Mouse (Mus musculus) forebrain, postnatal 0 days (tissue): ENCODE results near the gene Tpt1. TPM values are rescaled to one million over a fixed set of nuclear protein-coding genes. Genes with fewer than 3 reads are reported as not detected.
"Not testable (repeated sequence)": the region's sequence is repeated elsewhere in the genome, so short reads cannot be mapped to it uniquely, and the experiment has no call there.

Experiments used
- ATAC-seq: fragments of 200-750 bp; cut with Nextera tagmentation; 2 replicates; pipeline ENCODE4 v1.8.0; 2017; ENCODE audit warnings: mild to moderate bottlenecking, moderate library complexity
- DNase-seq: peaks from one replicate; pipeline ENCODE4 v3.0.0-alpha.2; 2015
- H3K27ac ChIP-seq: fragments of 300-500 bp; sonication (generic); 2 replicates; pipeline ENCODE4 v1.5.1; 2014; ENCODE audit warnings: low read depth, mild to moderate bottlenecking, antibody characterized with exemption, low read length, moderate library complexity, mixed read lengths
- H3K27me3 ChIP-seq: fragments of 300-500 bp; sonication (generic); 2 replicates; pipeline ENCODE4 v1.6.1; 2014; ENCODE audit warnings: mild to moderate bottlenecking, low read length, mixed read lengths; ENCODE audit not compliant: insufficient read depth
- H3K36me3 ChIP-seq: fragments of 300-500 bp; sonication (generic); 2 replicates; pipeline ENCODE4 v1.6.1; 2014; ENCODE audit warnings: mild to moderate bottlenecking, moderate library complexity; ENCODE audit not compliant: insufficient read depth
- H3K4me1 ChIP-seq: fragments of 300-500 bp; sonication (generic); 2 replicates; pipeline ENCODE4 v1.6.1; 2014; ENCODE audit warnings: antibody characterized with exemption; ENCODE audit not compliant: insufficient read depth
- H3K4me2 ChIP-seq: fragments of 300-500 bp; sonication (generic); 2 replicates; pipeline ENCODE4 v1.6.1; 2014; ENCODE audit warnings: low read depth, mild to moderate bottlenecking, moderate library complexity
- H3K4me3 ChIP-seq: fragments of 300-500 bp; sonication (generic); 2 replicates; pipeline ENCODE4 v1.5.1; 2014; ENCODE audit warnings: low read depth, low read length, mixed read lengths
- H3K9ac ChIP-seq: fragments of 300-500 bp; sonication (generic); 2 replicates; pipeline ENCODE4 v1.6.1; 2014; ENCODE audit warnings: mild to moderate bottlenecking
- H3K9me3 ChIP-seq: fragments of 300-500 bp; sonication (generic); 2 replicates; pipeline ENCODE4 v1.6.1; 2016; ENCODE audit warnings: low read length
- CTCF ChIP-seq: sonication (generic); IDR thresholded peaks from 2 replicates; pipeline ENCODE4 v1.5.1; 2016; ENCODE audit warnings: antibody characterized with exemption, control low read depth, low read depth
- WGBS: fragments of 180-500 bp; shearing (Covaris S2); extraction: QIAGEN DNeasy Blood & Tissue Kit; methylation state at CpG from one replicate; pipeline ENCODE4 v1.1.7; 2014; 5-methylcytosine and 5-hydroxymethylcytosine counted together
- polyA plus RNA-seq: library from polyadenylated mRNA; unstranded; fragments of >200 nt; fragmentation: Nextera tagmentation; extraction: Ambion mirVana; gene quantifications from 2 replicates; pipeline ENCODE4 v1.2.1, GENCODE M21; 2015
- total RNA-seq: library from RNA; depleted of rRNA; stranded (reverse); fragments of >200 nt; gene quantifications from 2 replicates; pipeline ENCODE4 v1.2.3, GENCODE M21; 2014

Tpt1 gene
- total and polyA plus RNA-seq, 2 experiments from 2014 or later, result 708 to 738 TPM

DNA sequence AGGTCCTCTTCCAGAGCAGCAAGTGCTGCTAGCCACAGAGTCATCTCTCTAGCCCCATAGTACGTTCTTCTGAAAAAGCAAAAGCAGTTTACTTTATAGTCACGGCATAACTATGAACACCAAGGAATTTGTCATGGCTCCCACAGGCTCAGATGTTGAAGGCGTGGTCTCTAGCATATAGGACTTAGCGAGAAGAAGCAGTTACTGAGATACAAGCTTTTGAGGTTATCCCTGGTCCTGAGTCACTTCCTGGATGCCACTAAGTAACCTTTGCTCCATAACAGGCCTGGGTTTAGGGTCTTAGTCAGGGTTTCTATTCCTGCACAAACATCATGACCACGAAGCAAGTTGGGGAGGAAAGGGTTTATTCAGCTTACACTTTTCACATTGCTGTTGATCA is 7.1 kb downstream of the Tpt1 start:
- DNase-seq (no peak), ATAC-seq (no peak)
- no peak overlapping the region for H3K4me3 ChIP-seq
- TF ChIP-seq CTCF, result no peak
- 94% methylated on average over 5 of the region's 5 CpGs for WGBS
- peaks cover 1% of the 10 kb centered on the region; the same call in 1 of the 2 replicates for H3K4me1 ChIP-seq
- H3K9me3 ChIP-seq, result no peaks in the 10 kb centered on the region
- no peak overlapping the region for H3K4me2 ChIP-seq
- no peak overlapping the region for H3K9ac ChIP-seq
- no peak overlapping the region for H3K27ac ChIP-seq
- H3K27me3 ChIP-seq, result no peaks in the 10 kb centered on the region
- H3K36me3 ChIP-seq, result peaks cover 43% of the 10 kb centered on the region

DNA sequence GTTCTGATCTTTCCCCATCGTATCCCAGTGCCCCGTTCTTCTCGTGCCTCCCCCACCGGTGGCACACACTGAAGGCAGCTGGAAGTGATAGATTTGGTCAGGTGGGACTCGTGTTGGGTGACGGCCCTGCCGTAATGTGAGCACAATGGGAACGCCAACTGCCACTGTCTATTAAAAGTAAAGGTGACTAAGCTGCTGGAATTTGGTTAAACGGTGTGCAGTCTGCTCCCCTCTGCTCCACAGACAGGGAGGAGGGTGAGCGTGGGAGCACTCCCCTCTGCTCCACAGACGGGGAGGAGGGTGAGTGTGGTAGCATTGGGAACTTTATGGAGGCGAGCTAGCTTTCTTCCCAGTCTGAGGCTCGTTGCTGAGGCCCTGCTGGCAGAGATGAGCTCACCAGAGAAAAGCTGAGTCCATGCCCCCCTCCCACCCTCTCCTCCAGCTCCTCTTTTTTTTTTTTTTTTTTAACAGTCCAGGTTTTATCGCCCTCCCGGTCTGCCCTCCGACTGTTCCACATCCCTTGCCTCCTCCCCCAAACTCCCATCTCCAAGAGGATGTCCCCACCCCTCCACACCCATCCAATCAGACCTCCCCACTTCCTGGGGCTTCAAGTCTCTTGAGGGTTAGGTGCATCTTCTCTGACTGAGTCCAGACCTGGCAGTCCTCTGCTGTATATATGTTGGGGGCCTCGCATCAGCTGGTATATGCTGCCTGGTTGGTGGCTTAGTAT is 10.5 kb downstream of the Tpt1 start:
- H3K4me2 ChIP-seq, result no peak overlapping the region
- ATAC-seq (no peak), DNase-seq (no peak)
- no peak for TF ChIP-seq CTCF
- H3K9me3 ChIP-seq, result no peaks in the 10 kb centered on the region
- WGBS, result 67% methylated on average over 17 of the region's 17 CpGs
- H3K27ac ChIP-seq, result no peak overlapping the region
- no peaks in the 10 kb centered on the region for H3K4me1 ChIP-seq
- H3K27me3 ChIP-seq, result no peaks in the 10 kb centered on the region
- peaks cover 13% of the 10 kb centered on the region for H3K36me3 ChIP-seq
- H3K4me3 ChIP-seq, result no peak overlapping the region
- no peak overlapping the region for H3K9ac ChIP-seq

DNA sequence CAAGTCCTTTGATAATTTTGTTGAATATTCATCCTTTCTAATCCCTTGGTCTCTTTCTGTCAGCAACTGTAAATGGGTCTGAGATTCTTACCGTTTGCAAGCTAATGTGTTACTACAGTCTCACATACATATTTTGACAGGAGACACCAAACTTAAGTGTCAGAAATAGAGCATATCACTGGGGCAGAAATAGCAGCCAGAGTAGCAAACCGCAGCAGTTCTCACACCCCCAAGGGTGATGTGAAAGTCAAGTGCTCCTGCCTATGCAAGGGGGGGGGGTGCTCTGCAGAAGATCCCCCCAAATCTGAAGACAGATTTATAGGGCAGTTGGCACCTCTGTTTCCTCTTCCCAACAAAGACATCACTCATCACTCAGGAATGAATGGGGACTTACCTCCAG is 13.3 kb downstream of the Tpt1 start:
- Histone ChIP-seq H3K27me3 (no peaks in the 10 kb centered on the region), H3K4me2 (no peak overlapping the region), H3K4me1 (no peaks in the 10 kb centered on the region), H3K4me3 (no peak overlapping the region), H3K9me3 (no peaks in the 10 kb centered on the region), H3K9ac (no peak overlapping the region), H3K27ac (no peak overlapping the region), H3K36me3 (peaks cover 3% of the 10 kb centered on the region; the same call in 1 of the 2 replicates)
- no peak for TF ChIP-seq CTCF
- DNase-seq, result no peak
- no peak for ATAC-seq
- WGBS, result 50% methylated on average over 2 of the region's 2 CpGs

DNA sequence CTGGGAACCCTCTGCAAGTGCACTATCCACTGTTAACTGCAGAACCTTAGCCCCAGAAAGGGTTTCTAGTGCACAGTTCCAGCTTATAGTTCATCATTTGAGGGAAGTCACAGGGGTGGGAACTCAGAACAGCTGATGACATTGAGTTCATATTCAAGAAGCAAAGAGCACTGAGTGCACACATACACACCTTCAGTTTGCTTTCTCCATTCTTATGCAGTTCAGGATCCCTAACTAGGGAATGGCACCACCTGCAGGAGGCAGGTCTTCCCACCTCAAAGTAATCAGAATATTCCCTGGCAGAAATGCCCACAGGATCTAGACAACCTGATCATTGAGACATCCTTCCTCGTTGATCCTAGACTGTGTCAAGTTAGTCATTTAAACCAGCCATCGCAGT is 14.7 kb downstream of the Tpt1 start:
- Histone ChIP-seq H3K36me3 (no peaks in the 10 kb centered on the region), H3K27me3 (no peaks in the 10 kb centered on the region), H3K9ac (no peak overlapping the region), H3K4me3 (no peak overlapping the region), H3K9me3 (no peaks in the 10 kb centered on the region), H3K27ac (no peak overlapping the region), H3K4me2 (no peak overlapping the region), H3K4me1 (no peaks in the 10 kb centered on the region)
- DNase-seq, result no peak
- ATAC-seq, result no peak
- no peak for TF ChIP-seq CTCF
- 86% methylated on average over 2 of the region's 2 CpGs for WGBS

DNA sequence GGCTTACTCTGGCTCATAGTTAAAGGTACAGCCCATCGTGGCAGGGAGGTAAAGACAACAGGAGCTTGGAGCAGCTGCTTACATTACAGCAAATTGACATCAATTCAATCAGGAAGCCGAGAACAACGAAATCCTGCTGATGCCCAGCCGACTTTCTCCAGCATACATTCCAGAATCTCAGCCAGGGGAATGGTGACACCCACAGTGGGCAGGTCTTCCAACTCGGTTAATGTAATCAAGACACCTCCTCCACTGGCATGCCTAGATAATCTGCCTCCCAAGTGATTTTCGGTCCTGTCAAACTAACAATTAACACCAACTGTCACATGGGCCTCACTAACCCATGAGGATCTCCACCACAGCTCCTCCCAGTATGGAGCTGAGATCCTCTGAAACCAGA is 17.8 kb downstream of the Tpt1 start:
- ATAC-seq (no peak), DNase-seq (no peak)
- H3K27me3 ChIP-seq, result no peaks in the 10 kb centered on the region
- H3K9me3 ChIP-seq, result no peaks in the 10 kb centered on the region
- H3K4me2 ChIP-seq, result no peak overlapping the region
- no peak overlapping the region for H3K9ac ChIP-seq
- WGBS, result 94% methylated on average over 6 of the region's 6 CpGs
- no peak for TF ChIP-seq CTCF
- no peaks in the 10 kb centered on the region for H3K4me1 ChIP-seq
- H3K4me3 ChIP-seq, result no peak overlapping the region
- H3K27ac ChIP-seq, result no peak overlapping the region
- no peaks in the 10 kb centered on the region for H3K36me3 ChIP-seq

DNA sequence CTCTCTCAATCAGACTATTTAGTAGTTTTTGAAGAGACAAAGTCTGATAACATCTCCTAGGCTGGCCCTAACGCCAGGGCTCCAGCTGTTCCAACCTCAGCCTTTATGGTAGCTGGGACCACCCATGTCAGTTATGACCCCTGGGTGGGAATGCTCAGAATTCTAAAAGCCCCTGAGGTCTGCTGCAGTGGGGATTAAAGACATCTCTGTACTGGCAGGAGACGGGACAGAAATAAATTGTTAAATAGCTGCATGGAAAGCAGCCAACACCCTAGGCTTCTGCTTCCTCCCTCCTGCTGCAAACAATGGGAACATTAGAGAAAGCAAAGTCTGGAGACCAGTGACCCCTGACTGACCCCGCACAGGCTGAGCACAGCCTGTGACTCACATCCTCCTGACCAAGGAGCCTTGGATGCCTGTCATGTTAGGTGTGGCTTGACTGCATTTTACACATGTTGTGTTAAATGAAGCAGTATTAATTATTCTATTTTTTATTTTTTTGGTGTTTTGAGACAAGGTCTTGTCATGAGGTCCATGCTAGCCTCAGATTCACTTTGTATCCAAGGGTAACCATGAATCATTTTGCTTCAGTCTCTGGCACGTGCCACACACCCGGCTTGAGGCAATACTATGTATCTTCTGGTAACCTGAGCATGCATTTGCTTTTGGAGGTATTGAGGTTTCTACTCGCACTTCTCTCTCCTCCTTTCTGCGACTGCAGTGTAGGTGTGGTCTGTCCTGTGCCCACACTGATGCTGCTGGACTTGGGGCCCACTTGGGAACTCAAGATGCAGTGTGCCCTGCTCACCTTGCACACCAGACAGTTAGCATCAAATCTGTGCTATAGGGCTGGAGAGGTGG is 18.9 kb downstream of the Tpt1 start:
- DNase-seq (no peak), ATAC-seq (peak; percentile 59)
- TF ChIP-seq CTCF, result no peak
- WGBS, result 9% methylated on average over 7 of the region's 7 CpGs
- Histone ChIP-seq H3K4me2 (no peak overlapping the region), H3K4me1 (no peaks in the 10 kb centered on the region), H3K36me3 (no peaks in the 10 kb centered on the region), H3K4me3 (no peak overlapping the region), H3K9ac (no peak overlapping the region), H3K9me3 (no peaks in the 10 kb centered on the region), H3K27me3 (no peaks in the 10 kb centered on the region), H3K27ac (no peak overlapping the region)

DNA sequence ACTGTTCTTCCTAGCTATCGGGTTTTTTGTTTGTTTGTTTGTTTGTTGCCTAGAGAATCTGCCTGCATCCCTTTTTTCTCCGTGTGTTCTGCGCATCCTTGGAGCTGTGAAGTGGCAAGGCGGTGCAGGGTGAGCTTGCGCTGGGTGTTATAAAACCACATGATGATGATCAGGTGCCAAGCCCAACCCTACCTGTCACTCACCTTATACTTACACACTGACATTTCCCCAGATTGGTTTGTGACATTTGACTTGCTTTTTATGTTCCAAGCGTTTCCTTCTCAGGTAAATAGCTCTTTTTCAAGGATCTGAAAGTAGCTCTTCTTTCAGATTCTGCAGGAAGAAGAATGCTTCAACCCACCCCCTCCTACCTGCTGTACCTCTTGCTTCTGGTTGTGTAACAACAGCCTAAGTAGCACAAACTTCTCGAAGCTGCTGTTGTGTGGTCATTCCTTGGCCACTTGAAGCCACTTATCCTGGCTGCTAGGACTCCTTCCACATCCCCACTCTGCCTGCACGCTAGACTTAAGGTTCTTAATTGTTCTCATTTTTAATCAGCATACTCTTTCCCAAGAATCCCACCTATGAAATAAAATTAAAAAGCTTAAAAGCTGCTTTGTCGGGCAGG is 21.9 kb downstream of the Tpt1 start:
- DNase-seq (no peak), ATAC-seq (no peak)
- no peaks in the 10 kb centered on the region for H3K9me3 ChIP-seq
- no peak overlapping the region for H3K9ac ChIP-seq
- H3K4me3 ChIP-seq, result no peak overlapping the region
- no peak for TF ChIP-seq CTCF
- H3K36me3 ChIP-seq, result no peaks in the 10 kb centered on the region
- H3K4me2 ChIP-seq, result no peak overlapping the region
- H3K27me3 ChIP-seq, result no peaks in the 10 kb centered on the region
- no peak overlapping the region for H3K27ac ChIP-seq
- H3K4me1 ChIP-seq, result no peaks in the 10 kb centered on the region
- WGBS, result 78% methylated on average over 9 of the region's 9 CpGs

DNA sequence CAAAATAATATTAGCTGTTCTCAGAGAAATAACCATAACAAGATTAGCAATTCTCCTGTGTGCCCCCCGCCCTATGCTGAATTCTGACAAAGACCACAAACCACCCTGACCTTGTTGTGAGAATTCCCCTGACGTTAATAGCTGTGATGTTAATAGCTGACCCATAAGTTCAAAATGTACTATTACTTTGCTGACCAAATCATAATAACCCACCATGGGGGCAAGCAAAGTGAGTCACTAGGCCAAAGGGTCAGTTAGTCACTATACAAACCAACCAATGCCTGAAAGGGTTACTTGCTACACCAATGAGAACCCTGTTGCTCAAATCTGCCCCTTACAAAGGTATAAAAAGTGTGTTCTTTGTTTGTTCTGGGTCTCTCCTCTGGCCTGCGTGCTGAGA is 23.1 kb downstream of the Tpt1 start:
- not testable (repeated sequence) for H3K27me3 ChIP-seq, H3K4me2 ChIP-seq, ATAC-seq, H3K4me1 ChIP-seq, H3K27ac ChIP-seq, H3K36me3 ChIP-seq, H3K4me3 ChIP-seq, DNase-seq, H3K9me3 ChIP-seq, H3K9ac ChIP-seq
- WGBS, result 69% methylated on average over 3 of the region's 3 CpGs
